Mouse (Mus musculus): ENCODE measurements around the gene Picalm. TPM values are rescaled to one million over a fixed set of nuclear protein-coding genes. Genes with fewer than 3 reads are reported as not detected.

Gene Picalm
- polyA plus RNA-seq, 1 experiment: 185 TPM

DNA sequence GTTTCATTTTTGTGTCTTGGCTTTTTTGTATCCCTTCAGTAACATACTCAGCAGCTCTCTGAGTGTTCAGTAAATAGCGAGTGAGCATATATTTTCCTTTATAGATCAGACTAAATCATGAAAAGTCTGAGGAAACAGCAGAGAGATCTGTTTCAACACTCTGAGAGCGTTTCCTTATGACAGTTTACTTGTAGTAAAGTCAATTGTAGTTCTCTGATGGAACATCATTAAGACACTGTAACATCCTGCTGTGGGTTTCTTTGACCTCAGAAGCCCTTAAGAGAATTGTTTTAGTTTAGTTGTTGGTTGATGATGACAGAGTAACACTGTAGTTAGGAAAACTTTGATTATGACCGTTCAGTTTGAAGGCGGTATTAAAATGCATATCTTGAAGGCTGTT, 8.3 kb downstream of the Picalm start:
- Histone ChIP-seq H3K27ac (ENCODE audit: control insufficient read depth, insufficient read depth, low read depth, low read length, poor library complexity) (no peak overlapping the region), H3K4me3 (replicated peaks; ENCODE audit: control insufficient read depth, low read depth, low read length) (no peak overlapping the region), H3K4me1 (ENCODE audit: control insufficient read depth, insufficient read depth, low read length) (no peaks in the 10 kb centered on the region; the same call in 1 of the 2 replicates)
- TF ChIP-seq POLR2A (IDR thresholded peaks at IDR 0.05; ENCODE audit: borderline replicate concordance, control insufficient read depth, low read depth, low read length) (no peak), CTCF (IDR thresholded peaks at IDR 0.05; ENCODE audit: control insufficient read depth, insufficient read depth, low read length) (no peak)
- WGBS: 36% methylated on average over 4 of the region's 4 CpGs

DNA sequence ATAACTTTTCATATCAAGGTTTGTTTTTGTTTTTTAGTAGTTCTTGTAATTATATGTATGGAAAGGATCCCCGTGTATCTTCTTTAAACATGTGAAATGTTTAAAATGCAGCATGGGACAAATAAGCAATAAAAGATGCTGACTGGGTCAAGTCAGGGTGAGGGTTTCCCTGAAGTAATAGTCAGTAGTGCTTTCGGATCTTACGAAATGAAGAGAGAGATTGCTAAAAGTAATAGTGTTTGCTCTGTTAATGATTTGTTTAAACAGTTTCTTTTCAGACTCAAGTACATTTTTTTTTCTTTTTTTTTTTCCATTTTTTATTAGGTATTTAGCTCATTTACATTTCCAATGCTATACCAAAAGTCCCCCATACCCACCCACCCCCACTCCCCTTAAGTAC, 10.3 kb downstream of the Picalm start:
- no peak overlapping the region for H3K27ac ChIP-seq (ENCODE audit: control insufficient read depth, insufficient read depth, low read depth, low read length, poor library complexity)
- H3K4me3 ChIP-seq (replicated peaks; ENCODE audit: control insufficient read depth, low read depth, low read length): no peak overlapping the region
- H3K4me1 ChIP-seq (ENCODE audit: control insufficient read depth, insufficient read depth, low read length): no peaks in the 10 kb centered on the region; the same call in 1 of the 2 replicates
- 59% methylated on average over 3 of the region's 3 CpGs for WGBS
- no peak for TF ChIP-seq CTCF (IDR thresholded peaks at IDR 0.05; ENCODE audit: control insufficient read depth, insufficient read depth, low read length)
- no peak for TF ChIP-seq POLR2A (IDR thresholded peaks at IDR 0.05; ENCODE audit: borderline replicate concordance, control insufficient read depth, low read depth, low read length)

GRCm38 (mm10) chr7:90144275-90144674, 14.3 kb downstream of the Picalm start:
- WGBS: 81% methylated on average over 2 of the region's 2 CpGs
- H3K4me1 ChIP-seq (ENCODE audit: control insufficient read depth, insufficient read depth, low read length): peaks cover 5% of the 10 kb centered on the region
- no peak for TF ChIP-seq POLR2A (IDR thresholded peaks at IDR 0.05; ENCODE audit: borderline replicate concordance, control insufficient read depth, low read depth, low read length)
- TF ChIP-seq CTCF (IDR thresholded peaks at IDR 0.05; ENCODE audit: control insufficient read depth, insufficient read depth, low read length): no peak
- H3K4me3 ChIP-seq (replicated peaks; ENCODE audit: control insufficient read depth, low read depth, low read length): no peak overlapping the region
- no peak overlapping the region for H3K27ac ChIP-seq (ENCODE audit: control insufficient read depth, insufficient read depth, low read depth, low read length, poor library complexity)

GRCm38 (mm10) chr7:90144971-90145370, 15.0 kb downstream of the Picalm start:
- Histone ChIP-seq H3K4me1 (ENCODE audit: control insufficient read depth, insufficient read depth, low read length) (peaks cover 5% of the 10 kb centered on the region), H3K27ac (ENCODE audit: control insufficient read depth, insufficient read depth, low read depth, low read length, poor library complexity) (no peak overlapping the region), H3K4me3 (replicated peaks; ENCODE audit: control insufficient read depth, low read depth, low read length) (no peak overlapping the region)
- no peak for TF ChIP-seq POLR2A (IDR thresholded peaks at IDR 0.05; ENCODE audit: borderline replicate concordance, control insufficient read depth, low read depth, low read length)
- no peak for TF ChIP-seq CTCF (IDR thresholded peaks at IDR 0.05; ENCODE audit: control insufficient read depth, insufficient read depth, low read length)
- WGBS: 64% methylated on average over 2 of the region's 2 CpGs

DNA sequence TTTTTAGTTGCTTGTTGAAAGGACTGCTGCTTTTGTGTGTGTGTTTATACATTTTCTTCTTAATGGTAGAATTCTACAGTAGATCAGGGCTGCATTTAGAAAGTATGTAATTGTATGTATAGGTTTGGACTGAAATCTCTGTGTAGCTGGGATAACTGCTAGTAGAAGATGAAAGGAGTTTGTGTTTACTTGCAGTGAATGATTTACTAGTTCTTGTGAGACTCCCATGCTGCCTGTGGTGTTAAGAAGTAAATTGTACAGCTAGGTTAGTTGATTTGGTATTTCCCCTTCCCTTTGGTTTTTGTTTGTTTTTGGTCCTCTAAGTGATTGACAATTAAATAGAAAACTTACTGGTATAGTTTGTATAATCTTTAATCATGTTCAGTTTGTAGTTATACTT, 15.4 kb downstream of the Picalm start:
- Histone ChIP-seq H3K4me3 (replicated peaks; ENCODE audit: control insufficient read depth, low read depth, low read length) (no peak overlapping the region), H3K27ac (ENCODE audit: control insufficient read depth, insufficient read depth, low read depth, low read length, poor library complexity) (no peak overlapping the region), H3K4me1 (ENCODE audit: control insufficient read depth, insufficient read depth, low read length) (peaks cover 5% of the 10 kb centered on the region)

GRCm38 (mm10) chr7:90145897-90146296, 15.9 kb downstream of the Picalm start:
- peaks cover 5% of the 10 kb centered on the region for H3K4me1 ChIP-seq (ENCODE audit: control insufficient read depth, insufficient read depth, low read length)

More for the DNA sequence above, 15.4 kb downstream of the Picalm start:
- TF ChIP-seq POLR2A (IDR thresholded peaks at IDR 0.05; ENCODE audit: borderline replicate concordance, control insufficient read depth, low read depth, low read length) (no peak), CTCF (IDR thresholded peaks at IDR 0.05; ENCODE audit: control insufficient read depth, insufficient read depth, low read length) (no peak)

GRCm38 (mm10) chr7:90146321-90146720, 16.3 kb downstream of the Picalm start:
- Histone ChIP-seq H3K4me1 (ENCODE audit: control insufficient read depth, insufficient read depth, low read length) (peaks cover 5% of the 10 kb centered on the region), H3K4me3 (replicated peaks; ENCODE audit: control insufficient read depth, low read depth, low read length) (no peak overlapping the region), H3K27ac (ENCODE audit: control insufficient read depth, insufficient read depth, low read depth, low read length, poor library complexity) (no peak overlapping the region; the same call in 1 of the 2 replicates)
- 27% methylated on average over 1 of the region's 1 CpGs for WGBS
- TF ChIP-seq CTCF (IDR thresholded peaks at IDR 0.05; ENCODE audit: control insufficient read depth, insufficient read depth, low read length) (no peak), POLR2A (IDR thresholded peaks at IDR 0.05; ENCODE audit: borderline replicate concordance, control insufficient read depth, low read depth, low read length) (no peak)

More at GRCm38 (mm10) chr7:90145897-90146296, 15.9 kb downstream of the Picalm start:
- TF ChIP-seq CTCF (IDR thresholded peaks at IDR 0.05; ENCODE audit: control insufficient read depth, insufficient read depth, low read length) (no peak), POLR2A (IDR thresholded peaks at IDR 0.05; ENCODE audit: borderline replicate concordance, control insufficient read depth, low read depth, low read length) (no peak)
- 46% methylated on average over 4 of the region's 4 CpGs for WGBS
- Histone ChIP-seq H3K4me3 (replicated peaks; ENCODE audit: control insufficient read depth, low read depth, low read length) (no peak overlapping the region), H3K27ac (ENCODE audit: control insufficient read depth, insufficient read depth, low read depth, low read length, poor library complexity) (peak overlapping the region; percentile 51; the same call in 1 of the 2 replicates)

- Histone ChIP-seq H3K4me3 (replicated peaks; ENCODE audit: control insufficient read depth, low read depth, low read length) (no peak overlapping the region), H3K4me1 (ENCODE audit: control insufficient read depth, insufficient read depth, low read length) (peaks cover 5% of the 10 kb centered on the region), H3K27ac (ENCODE audit: control insufficient read depth, insufficient read depth, low read depth, low read length, poor library complexity) (no peak overlapping the region)
- 56% methylated on average over 2 of the region's 2 CpGs for WGBS
- TF ChIP-seq CTCF (IDR thresholded peaks at IDR 0.05; ENCODE audit: control insufficient read depth, insufficient read depth, low read length) (no peak), POLR2A (IDR thresholded peaks at IDR 0.05; ENCODE audit: borderline replicate concordance, control insufficient read depth, low read depth, low read length) (no peak)
Measured at GRCm38 (mm10) chr7:90148023-90148422, 18.0 kb downstream of the Picalm start.

DNA sequence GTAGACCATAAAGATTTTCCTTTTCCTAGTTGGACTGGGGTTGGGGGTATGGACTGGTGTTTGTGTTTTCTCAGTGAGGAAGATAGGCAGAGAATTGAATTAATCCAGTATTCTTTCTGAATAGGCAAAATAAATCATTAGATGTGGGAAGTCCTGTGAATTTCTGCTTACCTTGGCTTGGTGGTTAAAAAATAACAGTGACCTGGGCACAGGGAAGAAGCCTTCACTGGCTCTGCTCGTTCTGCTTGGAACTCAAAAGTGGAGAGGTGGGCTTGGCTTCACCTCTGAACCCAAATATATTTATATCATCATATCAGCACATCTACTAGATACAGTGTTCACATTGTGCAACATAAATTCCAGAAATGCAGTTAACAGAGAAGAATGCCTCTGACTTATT, 18.5 kb downstream of the Picalm start:
- no peak for TF ChIP-seq POLR2A (IDR thresholded peaks at IDR 0.05; ENCODE audit: borderline replicate concordance, control insufficient read depth, low read depth, low read length)
- no peak for TF ChIP-seq CTCF (IDR thresholded peaks at IDR 0.05; ENCODE audit: control insufficient read depth, insufficient read depth, low read length)
- 61% methylated on average over 1 of the region's 1 CpGs for WGBS
- Histone ChIP-seq H3K4me3 (replicated peaks; ENCODE audit: control insufficient read depth, low read depth, low read length) (no peak overlapping the region), H3K4me1 (ENCODE audit: control insufficient read depth, insufficient read depth, low read length) (peaks cover 5% of the 10 kb centered on the region), H3K27ac (ENCODE audit: control insufficient read depth, insufficient read depth, low read depth, low read length, poor library complexity) (no peak overlapping the region)

Measured in bone marrow, adult 2 months (tissue).